Mouse (Mus musculus) ES-Bruce4 (cell line): Measurements from ENCODE around the gene Spef1.

Experiments used
- CTCF ChIP-seq: IDR thresholded peaks from one replicate; pipeline ENCODE4 v1.8.1; 2011; ENCODE audit warnings: low read depth, low read length
- POLR2A ChIP-seq: IDR thresholded peaks from one replicate; pipeline ENCODE4 v1.8.1; 2011; ENCODE audit warnings: low read length; ENCODE audit not compliant: insufficient read depth

DNA sequence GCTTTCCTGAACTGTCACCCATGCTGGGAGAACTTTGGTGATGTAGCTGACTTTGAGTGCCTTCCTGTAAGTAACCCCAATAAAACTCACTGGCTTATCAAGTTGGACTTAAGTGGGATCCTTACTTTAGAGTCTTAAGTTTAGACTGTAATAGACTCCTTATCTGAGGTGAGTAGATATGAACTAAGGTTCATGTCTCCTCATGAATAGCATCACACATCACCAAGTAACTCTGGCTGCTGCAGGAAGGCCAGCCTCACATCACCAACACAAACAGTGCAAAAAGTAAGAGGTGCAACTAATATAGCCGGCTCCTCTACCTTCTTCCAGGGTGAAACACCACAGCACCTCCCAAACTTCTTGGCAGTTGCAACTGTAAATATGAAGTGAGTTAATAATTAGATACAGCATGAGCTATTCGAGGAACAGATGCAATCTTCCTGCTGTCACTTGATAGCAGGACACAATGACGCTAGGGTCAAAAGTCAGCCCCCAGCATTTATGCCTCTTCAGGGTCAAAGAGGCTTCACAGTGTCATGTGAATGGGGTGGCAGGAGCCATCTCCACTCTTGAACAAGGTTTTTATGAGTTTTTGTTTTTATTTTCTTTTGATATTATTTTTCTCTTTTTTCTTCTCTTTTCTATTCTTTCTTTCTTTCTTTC lies 34.9 kb upstream of the Spef1 start:
- TF ChIP-seq CTCF (no peak), POLR2A (no peak)
